Mouse (Mus musculus) liver, embryonic 12.5 days (tissue): ENCODE data around the gene Kctd12. TPM values are rescaled to one million over a fixed set of nuclear protein-coding genes. Genes with fewer than 3 reads are reported as not detected.
A peak's percentile ranks its signal among the peaks of the same experiment; 100 is the strongest.

Source experiments
- ATAC-seq: fragments of 200-750 bp; cut with Nextera tagmentation; 2 replicates; pipeline ENCODE4 v1.8.0; 2017; ENCODE audit warnings: moderate number of reproducible peaks, mild to moderate bottlenecking, moderate library complexity
- H3K27ac ChIP-seq: fragments of 300-500 bp; sonication (generic); 2 replicates; pipeline ENCODE4 v1.5.1; 2016; ENCODE audit warnings: mild to moderate bottlenecking
- H3K27me3 ChIP-seq: fragments of 300-500 bp; sonication (generic); replicated peaks from 2 replicates; pipeline ENCODE4 v1.6.1; 2016; ENCODE audit warnings: mild to moderate bottlenecking, moderate library complexity
- H3K36me3 ChIP-seq: fragments of 300-500 bp; sonication (generic); 2 replicates; pipeline ENCODE4 v1.6.1; 2016; ENCODE audit warnings: mild to moderate bottlenecking, moderate library complexity
- H3K4me1 ChIP-seq: fragments of 300-500 bp; sonication (generic); 2 replicates; pipeline ENCODE4 v1.6.1; 2016
- H3K4me2 ChIP-seq: fragments of 300-500 bp; sonication (generic); 2 replicates; pipeline ENCODE4 v1.6.1; 2016; ENCODE audit warnings: mild to moderate bottlenecking, moderate library complexity
- H3K4me3 ChIP-seq: fragments of 300-500 bp; sonication (generic); 2 replicates; pipeline ENCODE4 v1.5.1; 2016; ENCODE audit warnings: mild to moderate bottlenecking, moderate library complexity
- H3K9ac ChIP-seq: fragments of 300-500 bp; sonication (generic); 2 replicates; pipeline ENCODE4 v1.6.1; 2016; ENCODE audit warnings: mild to moderate bottlenecking, moderate library complexity
- H3K9me3 ChIP-seq: fragments of 300-500 bp; sonication (generic); replicated peaks from 2 replicates; pipeline ENCODE4 v1.6.1; 2016; ENCODE audit warnings: mild to moderate bottlenecking, moderate library complexity
- WGBS: fragments of 180-500 bp; shearing (Covaris S2); methylation state at CpG from one replicate; pipeline ENCODE4 v1.1.7; 2016; ENCODE audit not compliant: insufficient replicate concordance; 5-methylcytosine and 5-hydroxymethylcytosine counted together
- polyA plus RNA-seq: library from polyadenylated mRNA; unstranded; fragments of >200 nt; fragmentation: Nextera tagmentation; extraction: Ambion mirVana; gene quantifications from 2 replicates; pipeline ENCODE4 v1.2.1, GENCODE M21; 2016

The Kctd12 gene
- polyA plus RNA-seq, 1 experiment from 2014 or later = 2.3 TPM

DNA sequence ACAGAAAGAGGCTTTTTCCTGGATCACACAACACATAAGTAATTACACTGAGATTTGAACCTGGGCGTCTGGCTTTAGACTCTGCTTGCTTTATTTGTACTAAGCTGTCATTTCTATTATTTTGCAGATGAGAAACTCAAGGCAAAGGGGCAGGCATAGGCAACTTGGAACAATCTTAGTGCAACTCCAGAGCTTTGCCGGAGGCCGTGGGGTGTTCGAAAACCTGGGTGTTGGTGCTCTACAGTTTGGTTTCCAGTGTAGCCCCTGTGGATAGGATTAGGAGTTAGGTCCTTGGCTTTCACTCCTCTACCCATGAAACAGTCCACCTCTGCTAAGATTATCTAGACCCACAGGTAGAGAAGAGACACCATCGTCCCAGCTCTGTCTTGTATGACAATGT, 5.2 kb upstream of the Kctd12 start:
- Histone ChIP-seq H3K4me1 (peaks cover 4% of the 10 kb centered on the region; the same call in 1 of the 2 replicates), H3K27ac (no peak overlapping the region), H3K27me3 (peaks cover 22% of the 10 kb centered on the region), H3K36me3 (no peaks in the 10 kb centered on the region), H3K9ac (no peak overlapping the region), H3K4me3 (no peak overlapping the region), H3K4me2 (no peak overlapping the region), H3K9me3 (no peaks in the 10 kb centered on the region)
- WGBS = 66% methylated on average over 5 of the region's 5 CpGs
- no peak for ATAC-seq

DNA sequence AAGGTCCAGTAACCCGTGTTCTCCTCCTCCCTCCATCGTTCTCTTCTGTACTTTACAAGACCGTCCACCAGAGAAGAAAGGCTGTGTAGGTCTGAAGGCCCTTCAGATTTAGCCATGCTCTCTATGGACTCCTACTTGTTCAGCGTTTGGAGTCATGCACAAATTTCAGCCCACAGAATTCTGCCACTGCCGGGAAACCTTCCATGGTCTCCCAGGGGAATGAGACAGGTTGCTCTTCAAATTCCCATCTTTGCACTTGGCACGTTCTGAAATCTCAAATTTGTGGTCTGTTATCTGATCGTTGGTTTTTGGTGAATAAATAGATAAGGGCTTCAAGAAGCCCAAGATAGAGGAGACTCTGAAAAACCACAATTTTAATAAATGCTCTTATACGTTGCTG, 1.2 kb upstream of the Kctd12 start:
- 34% methylated on average over 8 of the region's 8 CpGs for WGBS

GRCm38 (mm10) chr14:102982016-102982626, 316 bp downstream of the Kctd12 start:
- peak; percentile 31 for ATAC-seq
- peak overlapping the region; percentile 88 for H3K4me2 ChIP-seq
- WGBS = under 1% methylated on average over 74 of the region's 76 CpGs
- H3K27ac ChIP-seq = peak overlapping the region; percentile 80
- H3K4me1 ChIP-seq = peaks cover 18% of the 10 kb centered on the region; the same call in 1 of the 2 replicates
- peak overlapping the region; percentile 63 for H3K4me3 ChIP-seq
- H3K27me3 ChIP-seq = peaks cover 50% of the 10 kb centered on the region
- H3K36me3 ChIP-seq = no peaks in the 10 kb centered on the region
- H3K9me3 ChIP-seq = no peaks in the 10 kb centered on the region
- H3K9ac ChIP-seq = peak overlapping the region; percentile 57

More for the DNA sequence above, 1.2 kb upstream of the Kctd12 start:
- peaks cover 18% of the 10 kb centered on the region; the same call in 1 of the 2 replicates for H3K4me1 ChIP-seq
- H3K4me3 ChIP-seq = no peak overlapping the region
- H3K9me3 ChIP-seq = no peaks in the 10 kb centered on the region
- H3K4me2 ChIP-seq = peak overlapping the region; percentile 88; the same call in 1 of the 2 replicates
- ATAC-seq = no peak
- no peak overlapping the region for H3K27ac ChIP-seq
- H3K36me3 ChIP-seq = no peaks in the 10 kb centered on the region
- peaks cover 50% of the 10 kb centered on the region for H3K27me3 ChIP-seq
- H3K9ac ChIP-seq = no peak overlapping the region

DNA sequence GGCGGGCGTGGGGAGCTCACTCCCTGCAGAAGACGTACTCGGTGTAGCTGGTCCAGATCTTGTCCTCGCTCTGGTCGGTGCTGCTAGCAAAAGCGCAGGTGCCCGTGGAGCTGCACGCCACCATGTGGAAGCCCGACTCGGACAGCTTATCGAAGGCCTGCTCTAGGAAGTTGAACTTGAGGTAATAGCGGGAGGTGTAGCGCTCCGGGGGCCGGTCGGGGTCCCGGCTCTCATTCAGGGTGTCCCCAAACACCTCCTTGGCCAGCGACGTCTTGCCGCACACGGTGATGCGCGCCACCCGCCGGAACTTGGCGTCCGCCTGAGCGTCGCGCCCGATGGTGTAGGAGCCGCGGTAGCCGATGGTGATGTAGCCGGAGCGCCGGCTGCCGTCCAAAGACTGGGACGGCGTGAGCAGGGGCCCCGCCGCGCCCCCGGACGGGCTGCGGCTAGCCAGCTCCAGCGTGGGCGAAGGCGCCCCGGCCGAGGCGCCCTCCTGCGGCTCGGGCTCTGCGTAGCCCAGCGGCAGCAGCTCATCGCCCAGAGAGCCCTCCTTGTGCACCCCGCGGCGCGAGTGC, 909 bp downstream of the Kctd12 start:
- Histone ChIP-seq H3K4me1 (peaks cover 18% of the 10 kb centered on the region; the same call in 1 of the 2 replicates), H3K9ac (peak overlapping the region; percentile 57), H3K4me2 (peak overlapping the region; percentile 88), H3K27me3 (peaks cover 50% of the 10 kb centered on the region), H3K27ac (peak overlapping the region; percentile 80), H3K36me3 (no peaks in the 10 kb centered on the region), H3K4me3 (peak overlapping the region; percentile 63), H3K9me3 (no peaks in the 10 kb centered on the region)
- peak; percentile 8 for ATAC-seq
- under 1% methylated on average over 62 of the region's 62 CpGs for WGBS

- peak overlapping the region; percentile 63 for H3K4me3 ChIP-seq
- H3K4me1 ChIP-seq = peaks cover 18% of the 10 kb centered on the region; the same call in 1 of the 2 replicates
- H3K27ac ChIP-seq = no peak overlapping the region
- no peak for ATAC-seq
- H3K36me3 ChIP-seq = no peaks in the 10 kb centered on the region
- peaks cover 50% of the 10 kb centered on the region for H3K27me3 ChIP-seq
- H3K9me3 ChIP-seq = no peaks in the 10 kb centered on the region
- H3K4me2 ChIP-seq = peak overlapping the region; percentile 88
- H3K9ac ChIP-seq = peak overlapping the region; percentile 57; the same call in 1 of the 2 replicates
- 3% methylated on average over 14 of the region's 14 CpGs for WGBS
Observed at GRCm38 (mm10) chr14:102980986-102981385, 1.5 kb downstream of the Kctd12 start.

- Histone ChIP-seq H3K36me3 (no peaks in the 10 kb centered on the region), H3K9me3 (no peaks in the 10 kb centered on the region), H3K27me3 (peaks cover 50% of the 10 kb centered on the region), H3K9ac (no peak overlapping the region), H3K4me3 (peak overlapping the region; percentile 63), H3K4me1 (peaks cover 18% of the 10 kb centered on the region; the same call in 1 of the 2 replicates), H3K27ac (no peak overlapping the region), H3K4me2 (peak overlapping the region; percentile 88)
- 8% methylated on average over 7 of the region's 7 CpGs for WGBS
- no peak for ATAC-seq
Observed at GRCm38 (mm10) chr14:102980481-102980880, 2.0 kb downstream of the Kctd12 start.

DNA sequence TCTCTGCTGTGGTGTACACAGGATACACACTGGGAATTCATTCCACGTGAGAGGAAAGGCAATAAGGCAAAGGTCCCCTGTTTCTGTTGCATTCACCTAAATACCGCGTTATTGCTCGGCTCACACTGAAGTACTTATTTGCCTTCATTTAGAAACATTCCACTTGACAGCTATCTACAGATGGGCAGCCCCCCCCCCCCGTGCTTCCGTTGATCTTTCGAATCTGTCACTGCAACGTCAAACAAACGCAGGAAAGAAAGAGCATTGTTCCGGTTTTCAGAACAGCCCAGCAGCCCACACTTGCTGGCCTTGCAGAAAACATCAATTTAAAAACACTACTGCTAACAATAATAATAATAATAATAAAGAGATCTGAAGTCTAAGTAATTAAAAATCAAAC, 2.6 kb downstream of the Kctd12 start:
- no peaks in the 10 kb centered on the region for H3K36me3 ChIP-seq
- peak overlapping the region; percentile 38 for H3K4me2 ChIP-seq
- H3K27me3 ChIP-seq = peaks cover 49% of the 10 kb centered on the region
- WGBS = 6% methylated on average over 10 of the region's 10 CpGs
- no peak for ATAC-seq
- H3K9me3 ChIP-seq = no peaks in the 10 kb centered on the region
- no peak overlapping the region for H3K9ac ChIP-seq
- H3K4me3 ChIP-seq = peak overlapping the region; percentile 19; the same call in 1 of the 2 replicates
- no peak overlapping the region for H3K27ac ChIP-seq
- H3K4me1 ChIP-seq = peaks cover 18% of the 10 kb centered on the region; the same call in 1 of the 2 replicates

GRCm38 (mm10) chr14:102975865-102976264, 6.6 kb downstream of the Kctd12 start:
- ATAC-seq = no peak
- H3K4me2 ChIP-seq = no peak overlapping the region
- H3K36me3 ChIP-seq = no peaks in the 10 kb centered on the region
- H3K4me1 ChIP-seq = 0 out of 2 replicates have a peak, but pooled peaks cover 4% of the 10 kb centered on the region
- H3K4me3 ChIP-seq = no peak overlapping the region
- peaks cover 11% of the 10 kb centered on the region for H3K27me3 ChIP-seq
- no peak overlapping the region for H3K9ac ChIP-seq
- H3K9me3 ChIP-seq = no peaks in the 10 kb centered on the region
- 42% methylated on average over 6 of the region's 6 CpGs for WGBS
- no peak overlapping the region for H3K27ac ChIP-seq

GRCm38 (mm10) chr14:102968824-102969223, 13.6 kb downstream of the Kctd12 start:
- Histone ChIP-seq H3K9me3 (no peaks in the 10 kb centered on the region), H3K27ac (no peak overlapping the region), H3K36me3 (no peaks in the 10 kb centered on the region), H3K27me3 (no peaks in the 10 kb centered on the region), H3K9ac (no peak overlapping the region), H3K4me3 (no peak overlapping the region), H3K4me2 (no peak overlapping the region), H3K4me1 (no peaks in the 10 kb centered on the region)
- 57% methylated on average over 5 of the region's 5 CpGs for WGBS
- no peak for ATAC-seq

DNA sequence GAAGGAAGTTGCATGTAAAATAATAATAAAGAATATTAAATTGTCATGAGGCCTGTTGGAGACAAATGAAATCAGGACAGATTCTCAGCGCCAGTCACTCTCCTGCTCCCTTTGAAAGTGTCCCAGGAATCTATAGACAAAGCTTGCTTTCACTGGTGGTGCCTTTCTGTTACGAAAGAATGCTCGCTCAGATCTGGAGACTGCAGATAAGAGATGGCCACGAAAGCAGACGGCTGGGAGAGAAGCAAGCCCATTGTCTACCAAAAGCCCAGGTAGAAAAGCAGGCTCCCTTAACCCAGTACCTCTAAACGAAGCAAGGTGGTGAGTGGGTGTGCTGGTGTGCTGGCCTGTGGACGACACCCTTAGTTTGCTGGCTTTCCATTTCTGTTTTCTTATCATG, 16.2 kb downstream of the Kctd12 start:
- Histone ChIP-seq H3K27ac (no peak overlapping the region), H3K36me3 (no peaks in the 10 kb centered on the region), H3K4me2 (no peak overlapping the region), H3K4me1 (no peaks in the 10 kb centered on the region), H3K4me3 (no peak overlapping the region), H3K27me3 (no peaks in the 10 kb centered on the region), H3K9ac (no peak overlapping the region), H3K9me3 (no peaks in the 10 kb centered on the region)
- no peak for ATAC-seq
- WGBS = 18% methylated on average over 7 of the region's 7 CpGs

GRCm38 (mm10) chr14:102965841-102966240, 16.6 kb downstream of the Kctd12 start:
- Histone ChIP-seq H3K4me2 (no peak overlapping the region), H3K9me3 (no peaks in the 10 kb centered on the region), H3K9ac (no peak overlapping the region), H3K27me3 (no peaks in the 10 kb centered on the region), H3K36me3 (no peaks in the 10 kb centered on the region), H3K4me1 (no peaks in the 10 kb centered on the region), H3K4me3 (no peak overlapping the region), H3K27ac (no peak overlapping the region)
- WGBS = 50% methylated on average over 1 of the region's 1 CpGs
- no peak for ATAC-seq

- no peaks in the 10 kb centered on the region for H3K4me1 ChIP-seq
- H3K27me3 ChIP-seq = no peaks in the 10 kb centered on the region
- H3K9me3 ChIP-seq = no peaks in the 10 kb centered on the region
- no peaks in the 10 kb centered on the region for H3K36me3 ChIP-seq
- no peak for ATAC-seq
- WGBS = 55% methylated on average over 2 of the region's 2 CpGs
- no peak overlapping the region for H3K4me2 ChIP-seq
- H3K27ac ChIP-seq = no peak overlapping the region
- no peak overlapping the region for H3K4me3 ChIP-seq
- no peak overlapping the region for H3K9ac ChIP-seq
Observed at GRCm38 (mm10) chr14:102962019-102962418, 20.4 kb downstream of the Kctd12 start.
